Mouse (Mus musculus) kidney, postnatal 4 days (tissue): Measurements from ENCODE around the gene Txnrd2.

Experiments
- DNase-seq, 2 experiments: peaks; one replicate each; pipeline ENCODE4 v3.0.0; 2021; ENCODE audit warnings: mixed read lengths in 2 of 2

Gene Txnrd2

DNA sequence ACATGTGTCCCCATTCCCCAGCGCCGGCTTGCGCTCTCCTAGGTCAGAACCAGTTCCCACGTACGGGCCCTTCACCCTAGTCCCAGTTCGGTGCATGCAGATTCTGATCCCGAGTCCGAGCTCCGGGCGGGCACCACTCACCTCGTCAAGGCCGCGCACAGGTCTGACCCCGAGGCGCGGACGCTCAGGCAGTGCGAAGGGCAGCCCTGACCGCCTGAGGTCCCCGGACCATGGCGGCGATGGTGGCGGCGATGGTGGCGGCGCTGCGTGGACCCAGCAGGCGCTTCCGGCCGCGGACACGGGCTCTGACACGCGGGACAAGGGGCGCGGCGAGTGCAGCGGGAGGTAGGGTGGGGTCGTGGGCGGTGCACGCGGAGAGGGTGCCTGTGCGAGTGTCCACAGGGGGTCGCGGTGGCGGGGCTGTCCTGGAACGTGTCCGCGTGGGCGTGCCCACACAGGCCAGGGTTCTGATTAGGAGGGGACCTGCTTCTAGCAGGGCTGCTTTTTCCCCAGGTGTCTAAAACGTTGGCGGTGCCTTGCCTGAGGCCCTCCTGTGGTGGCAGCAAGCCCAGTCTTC, at the start of gene Txnrd2:
Txnrd2 (plus strand) TSS at position 170 of the 577 bp plus-strand sequence.
- peak; percentile 85 to 89 for DNase-seq

DNA sequence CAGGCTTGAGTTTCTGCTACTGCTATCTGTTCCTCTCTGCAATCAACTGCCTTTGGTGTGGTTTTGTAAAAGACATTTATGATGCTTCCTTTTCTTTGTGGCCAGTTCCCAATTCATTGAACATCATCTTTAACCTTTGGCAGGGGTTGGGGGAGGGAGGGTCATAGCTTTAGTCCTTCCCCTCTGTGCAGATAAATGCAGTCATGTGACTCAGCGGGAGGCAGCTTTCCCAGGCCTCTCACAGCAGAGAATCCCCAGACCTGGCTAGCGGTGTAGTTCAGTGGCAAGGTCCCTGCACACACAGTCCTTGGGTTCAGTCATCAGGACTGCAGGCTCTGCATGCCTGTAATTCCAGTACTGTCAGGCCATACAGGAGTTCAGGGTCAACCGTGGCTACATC, 49.0 kb upstream of the Txnrd2 start:
- peak in 1 of 2 experiments; percentile 33 for DNase-seq

- DNase-seq, result no peak
These were observed 47.7 kb upstream of the Txnrd2 start for GRCm38 (mm10) chr16:18378489-18378888.

DNA sequence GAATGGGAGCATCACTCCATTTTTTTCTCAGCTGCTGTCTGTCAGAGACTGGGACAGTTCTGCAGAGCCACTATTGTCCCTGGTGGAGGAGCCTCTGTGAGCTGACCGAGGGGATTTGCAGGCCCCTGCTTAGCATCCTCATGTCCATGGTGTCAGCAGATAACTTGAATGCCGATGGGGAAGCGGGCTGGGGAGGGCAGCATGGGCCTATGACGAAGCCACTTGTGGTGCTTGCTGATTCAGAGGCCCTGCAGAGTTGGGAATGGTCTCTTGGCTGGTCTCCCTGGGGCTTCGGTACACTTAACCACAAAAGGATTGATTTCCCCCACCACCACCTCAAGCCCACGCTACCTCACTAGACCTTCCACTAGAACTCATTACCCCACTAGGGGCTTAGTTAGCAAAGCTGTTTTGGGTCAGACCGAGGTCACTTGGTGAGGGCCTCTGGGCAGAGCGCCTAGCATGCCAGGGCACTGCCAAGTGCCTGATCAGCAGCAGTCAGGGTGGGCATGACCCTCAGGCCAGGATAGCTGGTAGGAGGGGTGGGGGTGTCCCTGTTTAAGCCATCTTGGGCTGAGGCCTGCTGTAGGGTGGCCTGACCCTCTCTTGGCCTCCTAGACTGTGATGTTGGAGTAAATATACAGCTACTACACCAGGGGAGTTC, 46.7 kb upstream of the Txnrd2 start:
- peak in 1 of 2 experiments; percentile 14 for DNase-seq

- DNase-seq, result no peak
These were observed 45.6 kb upstream of the Txnrd2 start for GRCm38 (mm10) chr16:18380495-18381063.

DNA sequence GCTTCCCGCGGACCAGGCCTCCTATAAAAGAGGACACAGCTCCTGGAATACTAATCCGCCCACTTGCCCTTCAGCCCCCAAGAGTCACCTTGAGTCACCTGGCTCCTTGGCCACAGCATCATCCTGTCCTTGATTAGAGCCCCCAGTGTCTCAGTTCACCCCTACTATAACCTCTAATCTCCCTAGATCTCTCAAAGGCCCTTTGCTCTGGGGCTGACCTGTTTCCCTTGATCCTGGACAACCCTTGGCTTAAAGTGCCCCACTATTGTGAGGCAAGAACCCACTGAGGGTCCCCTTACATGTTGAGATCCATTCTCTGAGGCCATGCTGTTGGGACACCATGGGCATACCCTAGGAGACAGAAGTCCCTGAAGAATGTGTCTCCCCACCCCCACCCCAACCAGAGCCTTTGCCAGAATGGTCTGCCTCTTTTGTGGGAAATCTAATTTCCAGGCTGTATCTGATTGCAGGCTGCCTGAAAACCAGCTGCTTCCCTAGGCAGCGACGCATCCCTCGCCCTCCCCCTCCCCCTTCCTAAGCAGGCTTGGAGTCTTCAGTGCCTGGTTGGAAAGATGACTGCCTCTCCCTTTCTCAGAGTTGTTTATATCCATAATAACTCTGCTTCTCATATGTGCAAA, 44.4 kb upstream of the Txnrd2 start:
- peak in 1 of 2 experiments; percentile 58 for DNase-seq

DNA sequence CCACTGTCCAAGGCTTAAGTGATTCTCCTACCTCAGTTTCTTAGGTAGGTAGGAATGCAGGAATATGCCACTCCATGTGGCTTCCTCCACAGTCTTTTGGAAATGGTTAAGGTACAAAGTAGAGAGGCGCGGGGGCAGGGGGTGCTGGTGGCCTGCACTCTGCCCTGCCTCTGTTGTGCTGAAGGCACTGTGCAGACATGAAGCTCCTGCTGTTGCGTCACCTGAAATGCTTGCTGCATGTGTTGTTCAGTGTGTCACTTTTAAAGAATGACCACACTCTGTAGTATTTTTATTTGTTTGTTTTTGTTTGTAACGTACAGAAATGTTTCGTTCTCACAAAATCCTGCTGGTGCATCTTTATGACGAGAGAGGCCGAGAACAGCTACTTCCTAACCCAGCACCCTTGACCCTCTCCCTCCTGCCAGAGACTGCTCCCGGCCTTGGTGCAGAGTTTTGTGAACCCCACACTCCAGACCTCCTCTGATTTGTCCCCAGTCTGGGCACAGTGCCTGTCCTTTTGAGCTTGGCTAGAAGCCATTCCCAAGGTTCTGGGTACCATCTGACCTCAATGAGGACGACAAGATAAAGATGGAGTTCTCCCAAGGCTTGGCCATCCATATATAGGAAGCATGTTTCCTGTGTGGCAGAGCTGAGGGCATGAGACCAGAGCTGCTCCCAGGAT, 43.0 kb upstream of the Txnrd2 start:
- DNase-seq, result peak in 1 of 2 experiments; percentile 41

DNA sequence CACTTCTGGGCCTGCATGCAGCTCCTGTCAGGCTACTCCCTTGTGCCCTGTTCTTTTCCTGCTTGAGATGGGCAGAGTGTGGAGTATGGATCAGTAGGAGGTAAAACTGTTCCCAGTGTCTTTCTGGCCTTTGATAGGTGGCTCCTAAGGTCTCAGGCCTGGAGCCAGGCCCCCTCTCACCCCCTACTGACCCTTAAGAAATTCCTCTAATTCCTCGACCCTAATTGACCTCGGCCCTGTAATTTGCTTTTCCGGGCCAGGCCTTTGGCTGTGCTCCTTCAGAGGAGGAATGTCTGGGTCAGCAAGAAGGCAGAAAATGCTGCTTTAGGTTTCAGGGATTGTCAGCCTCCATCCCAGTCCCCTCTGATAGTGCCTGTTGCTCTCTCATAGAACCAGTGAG, 42.4 kb upstream of the Txnrd2 start:
- peak in 1 of 2 experiments; percentile 66 for DNase-seq

GRCm38 (mm10) chr16:18384211-18384610, 42.0 kb upstream of the Txnrd2 start:
- peak in 1 of 2 experiments; percentile 34 for DNase-seq

- peak in 1 of 2 experiments; percentile 19 for DNase-seq
These were observed 41.5 kb upstream of the Txnrd2 start for GRCm38 (mm10) chr16:18384659-18385058.

GRCm38 (mm10) chr16:18385411-18385810, 40.8 kb upstream of the Txnrd2 start:
- DNase-seq, result peak in 1 of 2 experiments; percentile 9

- DNase-seq, result no peak
These were observed 39.7 kb upstream of the Txnrd2 start for GRCm38 (mm10) chr16:18386451-18386850.

- peak in 1 of 2 experiments; percentile 1 for DNase-seq
These were observed 39.2 kb upstream of the Txnrd2 start for GRCm38 (mm10) chr16:18386972-18387371.

- DNase-seq, result peak; percentile 52 to 60
These were observed 38.2 kb upstream of the Txnrd2 start for GRCm38 (mm10) chr16:18387704-18388582.

- peak; percentile 47 to 65 for DNase-seq
These were observed 37.4 kb upstream of the Txnrd2 start for GRCm38 (mm10) chr16:18388583-18389435.

GRCm38 (mm10) chr16:18390399-18390798, 35.8 kb upstream of the Txnrd2 start:
- DNase-seq, result peak in 1 of 2 experiments; percentile 0

GRCm38 (mm10) chr16:18391127-18391526, 35.1 kb upstream of the Txnrd2 start:
- peak in 1 of 2 experiments; percentile 3 for DNase-seq

DNA sequence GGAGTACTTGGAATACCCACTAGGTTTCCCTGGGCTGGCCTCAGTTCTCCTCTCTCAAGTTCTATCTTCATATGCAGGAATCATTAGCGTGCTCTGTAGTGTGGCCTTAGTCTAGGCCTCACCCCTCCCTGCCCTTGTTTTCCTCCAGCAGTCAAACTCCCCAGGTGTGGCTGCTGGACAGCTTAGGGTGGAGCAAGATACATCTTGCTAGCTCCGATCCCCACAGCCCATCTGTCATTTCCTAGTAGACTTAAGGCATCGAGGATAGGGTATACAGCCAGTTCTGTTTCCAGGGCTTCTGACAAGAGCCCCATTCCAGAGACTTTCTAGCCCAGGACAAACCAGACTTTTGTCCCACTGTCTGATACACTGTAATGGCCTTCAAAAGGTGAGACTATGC, 34.5 kb upstream of the Txnrd2 start:
- no peak for DNase-seq

- peak; percentile 89 to 94 for DNase-seq
These were observed 33.4 kb upstream of the Txnrd2 start for GRCm38 (mm10) chr16:18392469-18393426.

GRCm38 (mm10) chr16:18393595-18393994, 32.6 kb upstream of the Txnrd2 start:
- DNase-seq, result no peak
